Mouse (Mus musculus) CD4-positive naive resting alpha-beta T cell, adult 76 days (primary cell): ENCODE data around the gene Mllt11. TPM values are rescaled to one million over a fixed set of nuclear protein-coding genes. Genes with fewer than 3 reads are reported as not detected.

ENCODE experiments used
- total RNA-seq: library from RNA; stranded (reverse); gene quantifications from one replicate; pipeline ENCODE4 v1.2.4, GENCODE M21; 2023

Gene Mllt11
- 4.5 TPM for total RNA-seq

GRCm38 (mm10) chr3:95231298-95232221, at the start of gene Mllt11:
Mllt11 (minus strand) TSS chr3:95232171.

DNA sequence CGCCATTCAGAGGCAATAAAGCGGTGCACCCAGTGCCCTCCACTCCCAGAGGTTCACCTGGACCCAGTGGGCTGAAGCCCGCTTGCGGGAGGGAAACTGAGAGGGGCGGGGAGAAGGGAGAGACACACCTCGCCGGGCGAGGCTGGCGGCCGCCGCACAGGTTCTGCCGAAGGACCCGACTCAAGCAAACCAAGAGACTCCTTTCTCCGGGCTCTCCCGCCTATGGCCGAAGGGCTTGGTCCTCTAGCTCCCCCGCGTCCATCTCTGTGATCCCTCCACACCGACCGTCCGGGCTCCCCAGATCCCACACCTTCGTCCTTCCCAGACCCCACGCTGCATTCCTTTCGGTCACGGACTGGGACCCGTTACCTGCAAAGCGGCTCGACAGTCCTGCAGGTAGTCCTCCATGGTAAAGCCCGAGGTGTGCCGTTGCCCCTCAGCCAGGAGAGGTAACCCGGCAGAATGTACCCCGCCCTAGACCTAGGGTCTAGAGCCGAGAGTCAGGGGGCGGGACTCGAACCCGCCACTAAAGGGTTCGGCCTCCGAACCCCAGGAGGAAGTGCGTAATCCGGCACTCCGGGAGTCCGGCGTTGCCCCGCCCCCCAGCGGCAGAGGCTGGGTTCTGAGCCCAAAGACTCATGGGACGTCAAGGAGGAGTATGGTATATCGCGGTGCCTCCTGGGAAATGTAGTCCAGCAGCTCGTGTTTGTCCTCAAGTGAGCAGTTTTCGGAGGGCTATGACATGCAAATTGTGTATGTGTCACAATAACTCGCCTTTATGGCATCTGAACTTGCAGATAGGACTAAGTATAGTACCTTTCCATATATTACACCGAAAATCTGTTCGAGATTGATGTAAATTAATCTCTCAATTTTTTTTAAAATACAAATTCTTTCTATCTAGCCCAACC, 49.5 kb upstream of the Mllt11 start, which contains the start of the genes Mindy1 and Prune1:
TSS of gene Mindy1 (plus strand) at position 130 of the 911 bp plus-strand sequence.
TSS of gene Prune1 (minus strand) at position 861 of the 911 bp plus-strand sequence.

DNA sequence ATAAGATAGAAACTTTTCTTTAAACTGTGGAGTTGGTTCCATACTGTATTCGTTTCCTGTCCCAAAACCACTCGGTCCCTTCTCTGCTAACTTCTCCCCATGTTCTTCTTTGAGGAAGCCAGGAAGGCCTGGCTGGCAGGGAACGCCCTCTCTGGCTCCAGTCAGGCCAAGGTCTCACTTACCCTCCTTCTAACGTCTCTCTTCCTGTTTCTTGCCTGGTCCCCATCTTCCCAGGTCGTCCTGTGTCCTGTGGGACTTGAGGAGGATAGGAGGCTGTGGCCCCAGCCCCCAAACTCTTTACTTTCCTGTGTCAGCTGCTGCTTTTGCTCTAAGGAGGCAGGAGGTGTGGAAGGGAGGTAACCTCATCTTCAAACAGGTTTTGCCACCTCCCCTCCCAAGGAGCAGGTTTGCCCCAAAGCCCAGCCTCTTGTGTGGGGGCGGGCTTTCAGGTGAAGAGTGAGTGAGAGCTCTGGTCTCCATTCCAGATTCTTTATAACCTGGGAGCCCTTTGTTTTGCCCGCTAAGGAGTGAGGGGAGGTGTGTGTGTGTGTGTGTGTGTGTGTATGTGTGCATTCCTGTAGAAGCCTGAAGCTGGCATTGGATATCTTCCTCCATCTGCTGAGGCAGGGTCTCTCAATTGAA, 18.9 kb upstream of the Mllt11 start, which contains the start of gene Bnipl:
TSS of gene Bnipl (minus strand) at position 411 of the 642 bp plus-strand sequence.

GRCm38 (mm10) chr3:95241498-95241897, 9.5 kb upstream of the Mllt11 start, which contains the start of gene Gm128:
Gm128 (minus strand) TSS chr3:95241598.

GRCm38 (mm10) chr3:95228148-95228893, 3.6 kb downstream of the Mllt11 start, which contains the start of gene Cdc42se1:
Cdc42se1 (plus strand) TSS chr3:95228732.

DNA sequence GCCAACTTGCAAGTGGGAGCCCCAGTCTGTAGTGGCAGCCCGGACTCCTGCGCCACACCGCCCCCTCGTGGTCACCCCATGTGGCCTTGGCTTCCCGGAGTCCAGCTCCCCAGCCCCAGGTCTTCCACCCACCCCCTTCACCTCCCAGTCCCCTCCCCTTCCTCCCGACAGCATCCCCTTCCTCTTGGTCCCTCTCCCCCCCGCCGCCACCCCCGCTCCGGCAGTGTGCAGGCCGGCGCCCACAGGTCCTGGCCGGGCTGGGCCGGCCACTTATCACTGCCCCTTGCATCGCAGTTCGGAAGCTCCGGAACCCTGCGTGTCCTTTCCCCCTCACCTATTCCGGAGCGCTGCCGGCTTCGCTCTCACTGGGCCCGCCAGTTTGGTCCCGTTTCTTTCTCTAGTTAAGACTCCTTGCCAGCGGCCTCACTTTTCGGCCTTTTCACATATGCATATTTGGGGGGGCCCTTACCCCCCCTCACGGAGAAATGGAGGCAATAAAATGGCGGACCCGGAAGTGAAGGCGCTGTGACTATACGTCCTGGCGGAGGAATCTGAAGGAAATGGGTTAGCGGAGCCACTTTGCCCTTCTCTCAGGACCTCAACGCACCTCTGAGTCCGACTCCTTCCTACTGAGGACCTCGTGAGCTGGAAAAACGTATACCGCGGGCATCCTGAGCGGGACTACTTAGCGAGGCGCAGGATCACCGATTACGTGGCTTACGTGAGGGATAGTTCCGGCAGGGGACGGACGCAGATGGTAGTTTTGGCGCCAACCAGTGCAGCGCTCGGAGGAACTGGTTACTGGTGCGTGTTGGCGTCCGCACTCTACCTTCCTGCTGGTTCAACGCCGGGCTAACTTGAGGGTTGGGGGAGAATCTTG, 14.5 kb downstream of the Mllt11 start, which contains the start of gene Gabpb2:
TSS of gene Gabpb2 (minus strand) at position 662 of the 880 bp plus-strand sequence.

Other genes with a start within 250 kb of the Mllt11 start
- gene Zfp687, start 216.7 kb downstream of the Mllt11 start, total RNA-seq, result 68.3 TPM
- 137 TPM for gene Psmd4, start 189.6 kb downstream of the Mllt11 start, total RNA-seq
- 51.7 TPM for gene Pip5k1a, start 125.2 kb downstream of the Mllt11 start, total RNA-seq
- 52.3 TPM for gene Vps72, start 121.1 kb downstream of the Mllt11 start, total RNA-seq
- gene Tmod4, start 107.7 kb downstream of the Mllt11 start, total RNA-seq, result 1.4 TPM
- 86.1 TPM for gene Scnm1, start 98.2 kb downstream of the Mllt11 start, total RNA-seq
- gene Lysmd1, start 98.1 kb downstream of the Mllt11 start, total RNA-seq, result 9.2 TPM
- gene Tnfaip8l2, start 89.8 kb downstream of the Mllt11 start, total RNA-seq, result 86.6 TPM
- gene Sema6c, start 71.7 kb downstream of the Mllt11 start, total RNA-seq, result 2.3 TPM
- gene Gabpb2, start 14.3 kb downstream of the Mllt11 start, total RNA-seq, result 71.0 TPM
- gene Cdc42se1, start 3.4 kb downstream of the Mllt11 start, total RNA-seq, result 203 TPM
- 0.29 TPM for gene Gm128, start 9.4 kb upstream of the Mllt11 start, total RNA-seq
- gene Bnipl, start 19.0 kb upstream of the Mllt11 start, total RNA-seq, result not detected
- 16.7 TPM for gene Mindy1, start 49.2 kb upstream of the Mllt11 start, total RNA-seq
- gene Prune1, start 49.9 kb upstream of the Mllt11 start, total RNA-seq, result 5.7 TPM
- gene Anxa9, start 75.0 kb upstream of the Mllt11 start, total RNA-seq, result 0.29 TPM
- 101 TPM for gene Cers2, start 82.6 kb upstream of the Mllt11 start, total RNA-seq
- gene Setdb1, start 125.0 kb upstream of the Mllt11 start, total RNA-seq, result 30.0 TPM
- gene 4930558C23Rik, start 170.7 kb upstream of the Mllt11 start, total RNA-seq, result not detected
- 95.5 TPM for gene Arnt, start 202.2 kb upstream of the Mllt11 start, total RNA-seq